Mouse (Mus musculus): ENCODE measurements around the gene Ankle2.
A peak's percentile ranks its signal among the peaks of the same experiment; 100 is the strongest.

The Ankle2 gene

GRCm38 (mm10) chr5:110230780-110231461 lies at the start of gene Ankle2:
Gene Ankle2, plus strand, starts transcription at chr5:110231004.
- peak; percentile 92 for DNase-seq (ENCODE audit: low spot score)

- no peak for DNase-seq (ENCODE audit: low spot score)
These were observed 49.1 kb upstream of the Ankle2 start for GRCm38 (mm10) chr5:110181716-110182115.

GRCm38 (mm10) chr5:110203164-110203895 lies 27.5 kb upstream of the Ankle2 start:
- DNase-seq (ENCODE audit: low spot score): no peak

GRCm38 (mm10) chr5:110204777-110205176 lies 26.0 kb upstream of the Ankle2 start:
- DNase-seq (ENCODE audit: low spot score): no peak

GRCm38 (mm10) chr5:110211312-110211711 lies 19.5 kb upstream of the Ankle2 start:
- DNase-seq (ENCODE audit: low spot score): no peak

GRCm38 (mm10) chr5:110216780-110217179 lies 14.0 kb upstream of the Ankle2 start:
- no peak for DNase-seq (ENCODE audit: low spot score)

- no peak for DNase-seq (ENCODE audit: low spot score)
These were observed 10.5 kb upstream of the Ankle2 start for GRCm38 (mm10) chr5:110220331-110220730.

GRCm38 (mm10) chr5:110222757-110223156 lies 8.0 kb upstream of the Ankle2 start:
- no peak for DNase-seq (ENCODE audit: low spot score)

GRCm38 (mm10) chr5:110225056-110225455 lies 5.7 kb upstream of the Ankle2 start:
- DNase-seq (ENCODE audit: low spot score): no peak

- DNase-seq (ENCODE audit: low spot score): no peak
These were observed 3.4 kb upstream of the Ankle2 start for GRCm38 (mm10) chr5:110227336-110227883.

GRCm38 (mm10) chr5:110230401-110230779 lies 414 bp upstream of the Ankle2 start:
- no peak for DNase-seq (ENCODE audit: low spot score)

- DNase-seq (ENCODE audit: low spot score): no peak
These were observed 834 bp downstream of the Ankle2 start for GRCm38 (mm10) chr5:110231638-110232037.

- DNase-seq (ENCODE audit: low spot score): no peak
These were observed 1.5 kb downstream of the Ankle2 start for GRCm38 (mm10) chr5:110232346-110232745.

- no peak for DNase-seq (ENCODE audit: low spot score)
These were observed 13.3 kb downstream of the Ankle2 start for GRCm38 (mm10) chr5:110244091-110244490.

GRCm38 (mm10) chr5:110266941-110267340 lies 36.1 kb downstream of the Ankle2 start:
- DNase-seq (ENCODE audit: low spot score): no peak

- DNase-seq (ENCODE audit: low spot score): peak; percentile 84
These were observed 38.6 kb downstream of the Ankle2 start, which contains the start of gene Pgam5 for GRCm38 (mm10) chr5:110269141-110270101. Gene Pgam5, minus strand, starts transcription at chr5:110269913.

GRCm38 (mm10) chr5:110270242-110270641 lies 39.4 kb downstream of the Ankle2 start:
- no peak for DNase-seq (ENCODE audit: low spot score)

GRCm38 (mm10) chr5:110274147-110274546 lies 43.3 kb downstream of the Ankle2 start:
- DNase-seq (ENCODE audit: low spot score): no peak

GRCm38 (mm10) chr5:110274846-110275245 lies 44.0 kb downstream of the Ankle2 start:
- no peak for DNase-seq (ENCODE audit: low spot score)

- no peak for DNase-seq (ENCODE audit: low spot score)
These were observed 45.6 kb downstream of the Ankle2 start for GRCm38 (mm10) chr5:110276391-110276790.

- no peak for DNase-seq (ENCODE audit: low spot score)
These were observed 46.1 kb downstream of the Ankle2 start for GRCm38 (mm10) chr5:110276910-110277309.

- no peak for DNase-seq (ENCODE audit: low spot score)
These were observed 51.2 kb downstream of the Ankle2 start for GRCm38 (mm10) chr5:110281984-110282383.
